Mouse (Mus musculus): ENCODE measurements around the gene Olfr145. TPM values are rescaled to one million over a fixed set of nuclear protein-coding genes. Genes with fewer than 3 reads are reported as not detected.

Gene Olfr145
- polyA plus RNA-seq, 1 experiment from 2014 or later, result not detected

Other genes with a start within 250 kb of the Olfr145 start
- 166 and 169 TPM in 2 replicates for gene Tbrg1, start 239.4 kb upstream of the Olfr145 start, polyA plus RNA-seq (2014; fragmentation: Nextera tagmentation; extraction: Ambion mirVana)
- not detected in 2 replicates for gene Panx3, start 227.5 kb upstream of the Olfr145 start, polyA plus RNA-seq (2014; fragmentation: Nextera tagmentation; extraction: Ambion mirVana)
- not detected in 2 replicates for gene Olfr160, start 180.5 kb upstream of the Olfr145 start, polyA plus RNA-seq (2014; fragmentation: Nextera tagmentation; extraction: Ambion mirVana)
- gene Olfr874, start 151.6 kb upstream of the Olfr145 start, polyA plus RNA-seq (2014; fragmentation: Nextera tagmentation; extraction: Ambion mirVana), result not detected in 2 replicates
- not detected in 2 replicates for gene Olfr875, start 124.9 kb upstream of the Olfr145 start, polyA plus RNA-seq (2014; fragmentation: Nextera tagmentation; extraction: Ambion mirVana)
- not detected in 2 replicates for gene Olfr876, start 93.7 kb upstream of the Olfr145 start, polyA plus RNA-seq (2014; fragmentation: Nextera tagmentation; extraction: Ambion mirVana)
- not detected in 2 replicates for gene Olfr877, start 42.5 kb upstream of the Olfr145 start, polyA plus RNA-seq (2014; fragmentation: Nextera tagmentation; extraction: Ambion mirVana)
- not detected in 2 replicates for gene Olfr878, start 21.1 kb downstream of the Olfr145 start, polyA plus RNA-seq (2014; fragmentation: Nextera tagmentation; extraction: Ambion mirVana)
- gene Olfr881, start 95.1 kb downstream of the Olfr145 start, polyA plus RNA-seq (2014; fragmentation: Nextera tagmentation; extraction: Ambion mirVana), result not detected in 2 replicates
- gene Olfr883, start 129.1 kb downstream of the Olfr145 start, polyA plus RNA-seq (2014; fragmentation: Nextera tagmentation; extraction: Ambion mirVana), result not detected in 2 replicates
- gene Olfr884, start 149.8 kb downstream of the Olfr145 start, polyA plus RNA-seq (2014; fragmentation: Nextera tagmentation; extraction: Ambion mirVana), result not detected in 2 replicates
- gene Olfr885, start 164.6 kb downstream of the Olfr145 start, polyA plus RNA-seq (2014; fragmentation: Nextera tagmentation; extraction: Ambion mirVana), result not detected in 2 replicates
- not detected in 2 replicates for gene Olfr887, start 187.3 kb downstream of the Olfr145 start, polyA plus RNA-seq (2014; fragmentation: Nextera tagmentation; extraction: Ambion mirVana)
- gene Olfr888, start 211.4 kb downstream of the Olfr145 start, polyA plus RNA-seq (2014; fragmentation: Nextera tagmentation; extraction: Ambion mirVana), result not detected in 2 replicates
- gene Olfr889, start 218.5 kb downstream of the Olfr145 start, polyA plus RNA-seq (2014; fragmentation: Nextera tagmentation; extraction: Ambion mirVana), result 0.05 and 0.11 TPM in 2 replicates
- not detected in 2 replicates for gene Olfr890, start 245.8 kb downstream of the Olfr145 start, polyA plus RNA-seq (2014; fragmentation: Nextera tagmentation; extraction: Ambion mirVana)

All from intestine, embryonic 14.5 days (tissue).